Mouse (Mus musculus) embryonic facial prominence, embryonic 14.5 days (tissue): ENCODE measurements around the gene Mreg. TPM values are rescaled to one million over a fixed set of nuclear protein-coding genes. Genes with fewer than 3 reads are reported as not detected.

Experiments
- ATAC-seq: fragments of 200-750 bp; cut with Nextera tagmentation; 2 replicates; pipeline ENCODE4 v1.8.0; 2017; ENCODE audit warnings: low read depth, moderate number of reproducible peaks, moderate TSS enrichment
- DNase-seq: peaks from one replicate; pipeline ENCODE4 v3.0.0-alpha.2; 2015; ENCODE audit warnings: low spot score
- H3K27ac ChIP-seq: fragments of 300-500 bp; sonication (generic); replicated peaks from 2 replicates; pipeline ENCODE4 v1.5.1; 2014; ENCODE audit warnings: low read depth, mild to moderate bottlenecking, low read length, moderate library complexity
- H3K27me3 ChIP-seq: fragments of 300-500 bp; sonication (generic); replicated peaks from 2 replicates; pipeline ENCODE4 v1.6.1; 2014; ENCODE audit warnings: low read length; ENCODE audit not compliant: control insufficient read depth, insufficient read depth
- H3K36me3 ChIP-seq: fragments of 300-500 bp; sonication (generic); 2 replicates; pipeline ENCODE4 v1.6.1; 2014; ENCODE audit warnings: low read length, mixed read lengths; ENCODE audit not compliant: control insufficient read depth, insufficient read depth
- H3K4me1 ChIP-seq: fragments of 300-500 bp; sonication (generic); 2 replicates; pipeline ENCODE4 v1.6.1; 2014; ENCODE audit warnings: antibody characterized with exemption, low read length; ENCODE audit not compliant: control insufficient read depth, insufficient read depth
- H3K4me2 ChIP-seq: fragments of 300-500 bp; sonication (generic); 2 replicates; pipeline ENCODE4 v1.6.1; 2014; ENCODE audit warnings: low read depth, mild to moderate bottlenecking, low read length, moderate library complexity, mixed read lengths
- H3K4me3 ChIP-seq: fragments of 300-500 bp; sonication (generic); 2 replicates; pipeline ENCODE4 v1.5.1; 2014; ENCODE audit warnings: low read depth, mild to moderate bottlenecking, low read length
- H3K9ac ChIP-seq: fragments of 300-500 bp; sonication (generic); 2 replicates; pipeline ENCODE4 v1.6.1; 2014; ENCODE audit warnings: low read depth, mild to moderate bottlenecking, low read length, moderate library complexity, mixed read lengths
- H3K9me3 ChIP-seq: fragments of 300-500 bp; sonication (generic); 2 replicates; pipeline ENCODE4 v1.6.1; 2016; ENCODE audit warnings: low read length; ENCODE audit not compliant: control insufficient read depth
- WGBS: fragments of 180-500 bp; shearing (Covaris S2); extraction: QIAGEN DNeasy Blood & Tissue Kit; methylation state at CpG from one replicate; pipeline ENCODE4 v1.1.7; 2014; 5-methylcytosine and 5-hydroxymethylcytosine counted together
- polyA plus RNA-seq: library from polyadenylated mRNA; unstranded; fragments of >200 nt; fragmentation: Nextera tagmentation; extraction: Ambion mirVana; gene quantifications from 2 replicates; pipeline ENCODE4 v1.2.1, GENCODE M21; 2014

The Mreg gene
- polyA plus RNA-seq, 1 experiment from 2014 or later, result 7.6 TPM

DNA sequence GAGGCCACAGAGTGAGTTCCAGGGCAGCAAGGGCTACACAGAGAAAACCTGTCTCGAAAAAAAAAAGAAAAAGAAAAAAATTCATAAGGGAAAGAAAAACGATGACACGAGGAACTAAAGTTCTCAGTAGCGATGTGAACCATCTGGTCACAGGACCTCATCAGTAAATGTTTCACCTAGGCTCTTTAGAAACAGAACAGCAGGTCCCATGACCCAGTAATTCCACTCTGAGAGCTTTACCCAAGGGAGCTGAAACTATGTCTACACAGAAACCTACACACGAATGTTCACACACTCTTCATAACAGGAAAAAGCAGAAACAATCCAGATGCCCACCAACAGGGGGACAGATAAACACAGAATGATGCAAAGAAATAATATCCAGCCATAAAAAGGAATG lies 4.0 kb downstream of the Mreg start:
- WGBS, result 81% methylated on average over 5 of the region's 5 CpGs
- ATAC-seq (no peak), DNase-seq (no peak)
- no peak overlapping the region for H3K4me3 ChIP-seq
- peaks cover 6% of the 10 kb centered on the region; the same call in 1 of the 2 replicates for H3K27me3 ChIP-seq
- H3K9ac ChIP-seq, result no peak overlapping the region
- no peak overlapping the region for H3K4me2 ChIP-seq
- H3K9me3 ChIP-seq, result no peaks in the 10 kb centered on the region
- H3K27ac ChIP-seq, result no peak overlapping the region
- no peaks in the 10 kb centered on the region for H3K36me3 ChIP-seq
- H3K4me1 ChIP-seq, result 0 out of 2 replicates have a peak, but pooled peaks cover 3% of the 10 kb centered on the region

GRCm38 (mm10) chr1:72205113-72205512 lies 7.0 kb downstream of the Mreg start:
- DNase-seq (no peak), ATAC-seq (no peak)
- H3K9me3 ChIP-seq, result no peaks in the 10 kb centered on the region
- 66% methylated on average over 3 of the region's 3 CpGs for WGBS
- H3K4me3 ChIP-seq, result no peak overlapping the region
- H3K27me3 ChIP-seq, result no peaks in the 10 kb centered on the region
- H3K4me2 ChIP-seq, result no peak overlapping the region
- H3K27ac ChIP-seq, result no peak overlapping the region
- no peak overlapping the region for H3K9ac ChIP-seq
- no peaks in the 10 kb centered on the region for H3K36me3 ChIP-seq
- no peaks in the 10 kb centered on the region for H3K4me1 ChIP-seq

- peak; percentile 42 for DNase-seq
- Histone ChIP-seq H3K4me2 (no peak overlapping the region), H3K27me3 (no peaks in the 10 kb centered on the region)
These were observed 8.9 kb downstream of the Mreg start for GRCm38 (mm10) chr1:72203204-72203603.

DNA sequence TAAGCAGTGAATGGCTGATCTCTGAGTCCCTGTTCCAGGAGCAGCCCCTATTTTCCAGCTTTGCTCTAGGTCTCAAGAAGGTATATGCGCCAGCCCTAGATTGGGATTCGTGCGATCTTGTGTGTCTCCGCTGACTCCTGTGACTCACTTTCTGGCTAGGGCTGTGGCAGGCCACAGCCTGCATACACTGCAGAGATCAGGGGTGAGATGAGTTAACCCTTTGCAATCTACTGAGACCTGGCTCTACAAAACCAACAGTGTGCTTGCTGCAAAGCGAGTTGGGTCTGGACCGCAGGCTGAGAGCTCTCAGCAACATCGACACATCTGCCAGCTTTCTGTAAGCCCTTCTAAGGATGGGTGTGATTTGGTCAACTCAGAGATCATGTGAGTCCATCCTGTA lies 9.4 kb downstream of the Mreg start:
- Histone ChIP-seq H3K27me3 (no peaks in the 10 kb centered on the region), H3K4me2 (no peak overlapping the region), H3K9ac (no peak overlapping the region), H3K27ac (no peak overlapping the region), H3K9me3 (no peaks in the 10 kb centered on the region), H3K4me1 (no peaks in the 10 kb centered on the region), H3K4me3 (no peak overlapping the region), H3K36me3 (no peaks in the 10 kb centered on the region)
- 87% methylated on average over 7 of the region's 7 CpGs for WGBS
- DNase-seq (no peak), ATAC-seq (no peak)

More at GRCm38 (mm10) chr1:72203204-72203603, 8.9 kb downstream of the Mreg start:
- ATAC-seq, result peak; percentile 30; the same call in 1 of the 2 replicates
- H3K9me3 ChIP-seq, result no peaks in the 10 kb centered on the region
- no peak overlapping the region for H3K9ac ChIP-seq
- 63% methylated on average over 9 of the region's 9 CpGs for WGBS
- H3K4me3 ChIP-seq, result no peak overlapping the region
- H3K4me1 ChIP-seq, result no peaks in the 10 kb centered on the region
- no peaks in the 10 kb centered on the region for H3K36me3 ChIP-seq
- no peak overlapping the region for H3K27ac ChIP-seq

GRCm38 (mm10) chr1:72202068-72202467 lies 10.0 kb downstream of the Mreg start:
- H3K36me3 ChIP-seq, result no peaks in the 10 kb centered on the region
- no peak overlapping the region for H3K9ac ChIP-seq
- no peaks in the 10 kb centered on the region for H3K4me1 ChIP-seq
- H3K27ac ChIP-seq, result no peak overlapping the region
- H3K4me3 ChIP-seq, result no peak overlapping the region
- no peak overlapping the region for H3K4me2 ChIP-seq
- DNase-seq (no peak), ATAC-seq (no peak)
- H3K27me3 ChIP-seq, result no peaks in the 10 kb centered on the region
- WGBS, result 73% methylated on average over 2 of the region's 2 CpGs
- H3K9me3 ChIP-seq, result no peaks in the 10 kb centered on the region

GRCm38 (mm10) chr1:72201126-72201525 lies 11.0 kb downstream of the Mreg start:
- ATAC-seq, result no peak
- H3K4me1 ChIP-seq, result no peaks in the 10 kb centered on the region
- no peaks in the 10 kb centered on the region for H3K27me3 ChIP-seq
- H3K36me3 ChIP-seq, result no peaks in the 10 kb centered on the region
- no peaks in the 10 kb centered on the region for H3K9me3 ChIP-seq
- WGBS, result 88% methylated on average over 3 of the region's 3 CpGs
- no peak overlapping the region for H3K4me2 ChIP-seq
- DNase-seq, result no peak
- H3K9ac ChIP-seq, result no peak overlapping the region
- no peak overlapping the region for H3K4me3 ChIP-seq
- no peak overlapping the region for H3K27ac ChIP-seq

- no peaks in the 10 kb centered on the region for H3K36me3 ChIP-seq
- no peak overlapping the region for H3K9ac ChIP-seq
- no peak for ATAC-seq
- DNase-seq, result no peak
- H3K9me3 ChIP-seq, result no peaks in the 10 kb centered on the region
- no peak overlapping the region for H3K27ac ChIP-seq
- no peak overlapping the region for H3K4me3 ChIP-seq
- H3K4me1 ChIP-seq, result no peaks in the 10 kb centered on the region
- no peak overlapping the region for H3K4me2 ChIP-seq
- no peaks in the 10 kb centered on the region for H3K27me3 ChIP-seq
- 45% methylated on average over 10 of the region's 10 CpGs for WGBS
These were observed 13.8 kb downstream of the Mreg start for GRCm38 (mm10) chr1:72198142-72198806.

- Histone ChIP-seq H3K27ac (no peak overlapping the region), H3K4me3 (no peak overlapping the region), H3K4me1 (no peaks in the 10 kb centered on the region), H3K9ac (no peak overlapping the region), H3K36me3 (no peaks in the 10 kb centered on the region), H3K9me3 (no peaks in the 10 kb centered on the region), H3K27me3 (no peaks in the 10 kb centered on the region), H3K4me2 (no peak overlapping the region)
- ATAC-seq (no peak; the same call in 1 of the 2 replicates), DNase-seq (no peak)
- 68% methylated on average over 10 of the region's 10 CpGs for WGBS
These were observed 15.3 kb downstream of the Mreg start for GRCm38 (mm10) chr1:72196626-72197359.
